Mouse (Mus musculus) Muller cell, postnatal 12 days (primary cell): ENCODE data around the gene Olfr692.

ENCODE experiments used
- DNase-seq: peaks from one replicate; pipeline ENCODE4 v3.0.0-alpha.2; 2015; ENCODE audit errors: inconsistent ontology term

The Olfr692 gene

DNA sequence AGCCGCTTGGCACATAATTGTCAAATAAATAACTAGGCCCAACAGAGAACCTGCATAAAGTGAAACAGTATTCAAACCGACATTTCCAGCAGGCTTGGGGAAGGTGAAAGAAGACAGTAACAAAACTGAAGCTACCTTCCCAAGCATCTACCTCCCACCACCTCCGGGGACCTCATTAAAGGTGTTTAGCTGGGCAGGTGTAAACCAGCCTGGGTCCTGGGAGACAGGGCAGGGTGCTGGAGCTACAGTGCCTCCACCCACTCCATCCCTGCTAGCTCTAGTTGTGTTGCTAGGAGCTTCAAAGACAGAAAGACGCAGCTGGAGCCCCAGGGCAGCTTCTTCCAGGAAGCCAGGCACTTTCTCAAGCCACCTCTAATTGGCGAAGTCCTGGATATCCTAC, 36.2 kb downstream of the Olfr692 start, which contains the start of gene Cnga4:
Cnga4 (plus strand) TSS at position 301 of the 400 bp plus-strand sequence.
- no peak for DNase-seq

GRCm38 (mm10) chr7:105406322-105406721, 38.3 kb downstream of the Olfr692 start:
- no peak for DNase-seq

GRCm38 (mm10) chr7:105411874-105412632, 44.0 kb downstream of the Olfr692 start:
- DNase-seq, result peak; percentile 33

GRCm38 (mm10) chr7:105414385-105414784, 46.4 kb downstream of the Olfr692 start:
- no peak for DNase-seq

DNA sequence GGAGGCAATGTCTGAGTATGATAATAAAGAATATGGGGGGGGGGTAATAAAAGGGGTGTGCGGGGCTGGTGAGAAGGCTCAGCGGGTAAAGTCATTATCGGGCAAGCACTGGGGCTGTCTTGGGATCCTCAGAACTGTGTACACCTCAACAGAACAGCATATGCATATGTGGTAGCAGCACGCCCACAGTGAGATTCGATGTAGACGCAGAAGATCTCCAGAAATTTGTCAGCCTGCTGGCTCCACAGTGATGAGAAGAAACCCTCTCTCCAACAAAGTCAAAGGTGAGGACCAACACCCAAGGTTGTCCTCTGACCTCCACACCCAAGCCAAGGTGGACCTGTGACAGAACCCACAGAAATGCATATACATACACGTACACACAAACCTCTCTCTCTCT, 48.5 kb downstream of the Olfr692 start:
- DNase-seq, result no peak

DNA sequence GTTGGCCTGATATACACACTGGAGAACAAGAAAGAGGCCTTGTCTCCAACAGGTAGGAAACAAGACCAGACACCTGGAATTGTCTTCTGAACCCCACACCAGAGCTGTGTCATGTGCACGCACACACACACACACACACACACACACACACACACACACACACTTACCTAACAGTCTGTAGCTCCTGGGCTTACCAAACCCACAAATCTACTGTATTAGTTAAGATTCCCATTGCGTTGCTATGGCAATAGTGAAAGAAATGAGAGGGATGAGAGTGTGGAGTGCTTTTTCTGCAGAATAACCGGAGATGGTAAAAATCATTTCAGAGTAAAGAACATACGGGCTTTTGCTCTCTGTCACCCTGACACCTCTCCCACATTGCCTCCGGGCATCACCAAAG, 50.1 kb downstream of the Olfr692 start:
- no peak for DNase-seq
